Mouse (Mus musculus): Measurements from ENCODE around the gene BC004004.

DNA sequence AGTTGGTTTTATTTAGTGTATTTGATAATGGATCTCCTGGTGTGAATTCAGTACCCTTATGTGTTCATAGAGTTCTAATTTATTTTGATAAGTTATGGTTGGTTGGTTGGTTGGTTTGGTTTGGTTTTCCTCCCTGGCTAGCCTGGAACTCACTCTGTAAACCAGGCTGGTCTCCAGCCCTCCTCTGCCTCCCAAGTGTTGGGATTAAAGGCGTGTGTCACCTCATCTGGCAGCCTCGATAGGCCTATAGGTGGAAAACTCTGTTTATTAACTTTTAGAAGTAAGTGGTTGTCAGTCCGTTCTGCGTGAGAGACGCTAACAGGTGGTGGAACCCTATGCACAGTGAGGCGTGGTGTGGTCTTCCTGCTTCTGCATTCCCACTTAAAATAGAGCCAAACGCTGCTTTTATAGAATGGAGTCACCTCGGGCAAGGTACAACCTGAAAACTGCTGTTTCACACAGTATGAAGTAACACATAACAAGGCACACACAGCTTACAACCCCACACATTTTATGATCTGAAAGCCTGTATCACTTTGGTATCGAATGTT is 1.6 kb downstream of the BC004004 start:
- TF ChIP-seq CTCF (conservative IDR thresholded peaks at IDR 0.05; ENCODE audit: low read length), result no peak
- no peak for TF ChIP-seq POU5F1 (IDR thresholded peaks at IDR 0.05; ENCODE audit: borderline replicate concordance, low read length)

Measured in E14TG2a.4 (cell line).